Mouse (Mus musculus): ENCODE measurements around the gene Cdkal1.

Gene Cdkal1

DNA sequence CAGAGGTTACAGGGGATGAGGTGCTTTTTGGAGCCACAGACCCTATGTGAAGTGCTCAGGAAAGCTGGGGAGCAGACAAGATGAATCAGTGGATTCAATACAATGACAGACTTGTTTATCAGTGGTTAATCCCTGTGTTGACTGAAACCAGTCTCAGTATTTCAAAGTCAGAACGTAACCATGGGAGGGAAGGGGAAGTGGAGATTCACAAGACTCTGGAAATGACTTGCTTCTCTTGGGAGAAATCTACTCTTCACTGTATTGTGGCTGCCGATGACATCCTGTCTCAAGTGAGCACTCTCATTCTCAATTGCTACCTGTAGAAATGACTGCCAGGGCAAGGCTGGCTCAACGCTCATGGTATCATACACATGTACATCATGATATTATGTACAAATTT, 371.5 kb downstream of the Cdkal1 start:
- no peak for DNase-seq

DNA sequence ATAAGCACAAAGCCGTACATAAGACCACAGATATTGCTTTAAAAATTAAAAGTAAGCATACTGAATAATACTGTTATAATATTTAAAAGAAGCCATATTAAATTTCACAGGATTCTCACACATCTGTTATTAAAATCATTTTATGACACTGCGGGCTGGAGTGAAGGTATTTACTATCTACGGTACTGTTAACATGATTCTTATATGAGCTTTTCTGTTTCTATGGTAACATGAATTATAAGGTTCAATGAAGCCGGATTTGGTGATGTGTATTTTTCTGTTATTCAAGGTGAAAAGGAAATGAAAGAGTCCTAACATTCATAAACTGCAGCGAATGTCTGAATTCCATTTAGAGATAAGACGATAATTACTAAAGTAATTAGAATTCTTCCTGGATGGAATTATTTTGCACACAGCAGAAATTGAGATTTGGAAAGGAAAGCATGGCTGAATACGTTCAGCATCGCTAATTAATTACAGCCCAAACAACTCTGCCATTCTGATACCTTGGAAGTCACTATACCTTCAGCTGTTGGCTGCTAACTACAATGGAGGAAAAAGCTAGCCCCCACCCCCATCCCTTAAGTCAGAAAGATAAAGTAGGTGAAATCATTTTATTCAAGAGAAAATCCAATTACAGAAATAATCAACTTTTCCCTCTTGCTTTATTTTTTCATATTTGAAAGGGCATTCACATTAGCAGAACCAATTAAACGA, 373.2 kb downstream of the Cdkal1 start:
- no peak for DNase-seq

DNA sequence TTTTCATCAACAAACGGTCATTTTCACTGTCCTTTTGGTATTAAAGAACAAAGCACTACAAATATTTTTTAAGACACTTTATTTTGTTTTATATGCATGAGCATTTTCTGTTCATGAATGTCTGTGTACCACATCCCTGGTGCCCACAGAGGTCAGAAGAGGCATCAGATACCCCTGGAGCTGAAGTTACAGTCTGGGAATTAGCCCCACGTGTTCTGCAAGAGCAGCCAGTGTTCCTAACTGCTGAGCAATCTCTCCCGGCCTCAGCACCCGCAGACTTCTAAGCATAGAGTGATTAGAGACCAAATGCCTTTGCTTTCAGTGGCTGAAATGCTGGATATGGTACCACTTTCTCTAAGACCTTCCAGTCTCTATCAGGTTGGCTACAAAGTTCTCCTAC, 379.1 kb downstream of the Cdkal1 start:
- no peak for DNase-seq

DNA sequence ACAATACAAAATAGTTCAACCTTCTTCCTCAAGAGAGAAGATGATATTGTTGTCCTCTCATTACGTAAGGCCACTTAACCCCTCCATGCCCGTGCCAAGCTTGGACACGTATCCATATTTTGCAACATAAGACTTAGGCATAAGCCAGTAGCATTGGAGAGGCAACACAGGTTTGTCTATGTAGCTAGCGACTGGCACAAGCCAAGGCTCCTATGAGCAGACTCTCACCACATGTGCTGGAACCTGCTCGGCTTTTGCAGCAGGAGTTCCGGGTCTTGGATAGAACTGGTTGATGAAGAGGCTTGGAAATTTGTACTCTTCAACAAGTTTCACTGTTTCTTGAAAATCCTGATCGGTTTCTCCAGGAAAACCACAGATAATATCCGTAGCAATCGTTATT, 381.2 kb downstream of the Cdkal1 start:
- DNase-seq = no peak

DNA sequence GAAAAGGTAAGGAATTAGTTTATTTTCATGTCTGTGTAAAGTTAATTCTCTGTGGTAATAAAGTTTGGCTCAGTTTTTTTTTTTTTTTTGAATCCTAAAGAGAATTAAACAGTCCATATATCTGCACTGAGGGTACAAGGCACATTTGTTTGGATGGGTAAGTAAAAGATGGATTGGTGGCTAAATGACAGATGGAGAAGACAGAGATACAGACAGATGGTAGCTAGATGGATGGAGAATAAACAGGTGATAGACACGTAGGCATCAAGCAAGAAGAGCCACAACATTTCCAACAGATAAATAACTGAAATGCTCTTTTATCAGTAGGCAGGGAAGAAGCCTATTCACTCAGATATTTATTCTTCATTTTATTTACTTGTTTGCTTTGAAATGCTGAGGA, 381.7 kb downstream of the Cdkal1 start:
- DNase-seq = no peak

DNA sequence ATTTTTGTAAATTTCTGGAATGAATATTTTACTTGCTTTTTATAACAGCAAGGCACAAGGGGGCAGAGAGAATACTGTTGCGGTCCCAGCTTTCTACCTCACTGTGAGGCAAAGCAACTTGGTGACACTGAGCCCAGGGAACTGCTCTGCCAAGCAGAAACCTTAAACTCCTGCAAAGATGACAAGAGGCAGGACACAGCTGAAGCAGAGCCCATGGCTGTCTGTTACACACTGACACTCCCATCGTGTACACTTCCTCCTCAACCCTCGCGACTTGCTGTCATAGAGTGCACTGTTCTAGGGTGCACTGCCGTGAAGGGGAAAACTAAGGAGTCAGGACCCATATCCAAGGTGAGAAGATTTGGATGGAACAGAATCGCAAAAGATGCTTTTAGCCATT, 393.2 kb downstream of the Cdkal1 start:
- DNase-seq = no peak

DNA sequence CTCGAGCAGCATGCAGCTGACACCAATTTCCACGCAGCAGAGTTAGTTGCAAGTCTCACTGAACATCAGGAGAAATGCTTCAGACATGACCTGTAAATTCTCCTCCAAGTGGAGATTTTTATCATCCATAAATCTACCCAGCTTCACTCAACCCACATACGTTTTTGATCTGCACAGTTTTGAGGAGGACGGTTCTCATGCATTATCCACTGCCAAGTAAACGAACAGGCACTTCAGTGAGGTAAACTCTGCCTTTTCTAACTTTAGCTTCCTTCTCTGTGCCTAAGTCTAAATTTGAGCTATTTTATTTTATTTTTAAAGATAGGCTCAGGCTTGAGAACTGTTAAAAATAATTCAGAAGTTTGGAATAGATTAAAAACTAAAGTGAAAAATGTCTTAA, 394.7 kb downstream of the Cdkal1 start:
- DNase-seq = no peak

DNA sequence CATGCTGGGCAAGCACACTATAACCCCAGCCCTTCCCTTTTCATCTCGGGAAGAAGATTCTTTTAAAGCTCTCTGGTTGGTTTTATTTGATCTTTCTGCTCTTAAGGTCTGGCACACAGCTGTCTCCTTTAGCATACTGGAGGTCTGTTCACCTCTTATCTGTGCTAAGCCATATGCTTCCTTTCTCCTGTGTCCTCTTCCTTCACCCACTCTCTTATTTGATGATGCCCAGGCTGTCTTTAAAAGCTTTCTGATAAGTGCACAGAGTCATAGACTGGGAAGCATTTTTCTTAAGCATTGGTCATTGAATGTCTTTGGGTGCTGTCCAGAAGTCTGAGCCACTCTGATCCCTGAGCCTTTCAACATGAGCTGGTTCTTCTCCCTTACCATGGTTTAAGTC, 397.1 kb downstream of the Cdkal1 start:
- DNase-seq = no peak

DNA sequence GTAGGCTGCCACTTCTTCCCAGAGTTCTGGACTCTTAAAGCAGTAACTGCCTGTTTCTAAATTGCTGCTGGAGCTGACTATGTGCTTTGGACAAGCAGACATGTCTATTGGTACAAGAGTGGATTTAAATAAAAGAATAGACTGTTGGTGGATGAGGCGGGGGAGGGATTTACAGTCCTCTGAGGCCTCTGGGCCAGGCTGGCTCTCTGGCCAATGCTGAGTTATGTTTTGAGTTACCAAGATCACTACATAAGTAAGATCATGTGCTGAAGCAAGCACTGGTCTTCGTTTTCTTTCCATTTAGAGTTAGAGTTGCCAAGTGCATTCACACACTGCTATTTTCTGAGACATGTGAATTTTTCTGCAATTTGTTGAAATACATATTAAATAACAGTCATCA, 418.4 kb downstream of the Cdkal1 start:
- no peak for DNase-seq

DNA sequence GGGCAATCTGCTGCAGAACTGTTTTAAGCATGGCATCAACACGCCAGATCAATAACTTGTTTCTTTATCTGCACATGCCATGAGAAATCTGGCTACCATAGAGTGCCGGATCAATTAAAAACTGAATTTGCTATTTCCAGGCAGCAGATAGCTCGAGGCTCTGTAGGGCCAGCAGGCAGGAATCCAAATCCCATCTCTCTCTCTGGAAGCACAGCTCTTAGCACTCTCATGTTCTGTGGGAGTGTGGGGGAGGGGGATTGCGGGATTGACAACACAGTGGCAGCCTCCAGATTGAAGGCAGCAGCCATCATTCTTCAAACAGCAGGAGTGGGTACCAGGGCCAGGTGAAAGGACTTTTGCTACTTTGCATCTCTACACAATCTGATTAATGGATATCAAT, 420.7 kb downstream of the Cdkal1 start:
- DNase-seq = no peak

DNA sequence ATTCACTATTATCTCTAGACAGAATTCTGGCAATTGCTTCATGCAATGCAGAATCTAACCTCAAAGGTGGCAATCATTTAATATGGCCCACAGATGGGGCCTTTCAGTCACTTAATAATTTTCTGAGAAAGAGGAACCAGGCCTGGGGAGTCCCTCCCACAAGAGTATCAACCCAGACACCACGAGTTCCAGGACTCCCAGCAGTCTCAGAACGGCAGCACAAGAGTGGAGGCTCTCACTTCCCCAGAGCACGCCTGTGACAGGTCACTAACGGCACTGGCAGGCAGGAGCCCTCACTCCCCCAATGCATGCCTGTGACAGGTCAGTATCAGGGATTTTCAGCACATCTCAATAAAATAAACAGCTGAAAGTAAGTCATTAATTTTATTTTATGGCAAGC, 424.6 kb downstream of the Cdkal1 start:
- no peak for DNase-seq

DNA sequence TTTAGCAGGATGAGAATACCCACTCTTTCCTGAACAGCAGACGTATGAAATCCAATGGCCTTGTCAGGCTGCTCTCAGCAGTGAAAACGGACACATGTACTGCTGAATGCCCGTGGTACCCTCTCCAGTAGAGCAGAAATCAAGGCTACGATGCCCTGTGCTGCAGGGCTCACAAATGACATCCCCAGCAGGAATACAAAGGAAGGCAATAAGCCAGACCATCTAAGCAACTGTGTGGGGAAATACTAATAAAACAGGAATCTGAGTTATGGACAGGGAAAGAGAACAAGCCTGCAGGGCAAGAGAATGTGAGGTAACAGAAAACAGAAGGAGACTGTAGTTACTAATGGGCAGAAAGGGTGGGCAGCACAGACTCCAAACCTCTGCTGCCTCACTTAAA, 425.6 kb downstream of the Cdkal1 start:
- no peak for DNase-seq

DNA sequence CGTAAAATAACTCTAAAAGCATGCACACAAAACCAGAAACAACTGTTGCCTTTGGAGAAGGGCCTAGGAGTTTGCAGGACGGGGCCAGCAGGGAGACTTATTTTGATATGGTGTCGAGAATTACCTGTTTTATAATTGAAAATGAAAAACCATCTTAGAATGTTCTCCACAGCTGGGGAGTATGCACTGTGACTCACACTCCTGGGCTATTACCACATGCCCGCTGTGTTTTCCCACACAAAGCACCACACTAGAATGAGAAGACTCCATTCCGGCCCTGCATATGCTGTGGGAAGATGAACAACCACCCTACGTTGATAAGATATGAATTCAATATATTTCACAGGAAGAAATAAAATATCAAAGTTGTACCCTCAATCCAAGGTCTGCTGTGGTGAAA, 426.3 kb downstream of the Cdkal1 start:
- no peak for DNase-seq

DNA sequence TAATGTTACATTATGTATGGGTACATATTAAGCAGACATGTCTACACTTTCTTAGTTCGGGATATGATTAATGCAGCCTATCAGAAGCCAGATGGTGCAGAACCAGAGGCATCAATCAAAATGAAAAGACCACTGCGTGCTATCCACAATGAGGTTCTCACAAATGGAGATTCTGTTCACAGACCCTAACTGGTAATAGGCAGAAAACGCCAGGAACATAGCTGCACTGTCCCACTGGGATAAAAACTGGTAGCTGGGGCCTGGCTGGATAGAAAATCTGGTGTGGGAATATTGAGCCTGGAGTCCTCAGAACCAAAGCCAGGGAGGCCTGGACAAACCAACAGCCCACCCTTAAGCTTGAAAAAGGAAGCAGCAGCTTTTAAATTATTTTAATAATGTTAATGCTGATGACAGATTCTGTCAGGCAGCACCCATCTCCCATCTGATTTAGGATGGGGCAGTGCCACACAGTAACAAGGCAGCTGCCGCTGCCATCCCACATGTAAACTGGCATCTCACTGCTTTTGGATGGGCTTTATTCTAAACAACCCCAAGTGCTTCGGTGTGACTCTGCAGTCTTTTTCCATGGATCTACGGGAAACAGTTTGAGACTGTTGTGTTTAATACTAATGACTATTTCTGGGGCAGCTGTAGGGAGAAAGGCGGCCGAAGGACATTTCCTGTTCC, 438.9 kb downstream of the Cdkal1 start:
- no peak for DNase-seq

DNA sequence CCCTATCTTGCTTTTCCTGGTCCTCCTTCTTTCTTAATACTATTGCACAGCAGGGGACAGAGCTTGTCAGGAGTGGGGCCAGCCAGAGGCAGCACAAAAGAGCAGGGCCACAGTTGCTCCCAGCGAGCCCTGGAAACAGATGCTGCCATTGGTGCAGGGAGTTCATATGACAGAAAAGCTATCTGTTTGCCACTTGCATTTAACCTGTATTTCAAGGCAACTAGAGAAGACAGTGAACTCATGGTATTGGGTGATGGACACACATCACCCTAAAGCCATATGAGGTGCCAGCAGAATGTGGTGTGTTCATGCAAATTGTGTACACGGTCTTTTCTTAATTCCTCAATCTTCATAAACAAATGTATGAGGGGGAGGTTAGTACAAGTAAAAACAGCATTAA, 439.5 kb downstream of the Cdkal1 start:
- no peak for DNase-seq

DNA sequence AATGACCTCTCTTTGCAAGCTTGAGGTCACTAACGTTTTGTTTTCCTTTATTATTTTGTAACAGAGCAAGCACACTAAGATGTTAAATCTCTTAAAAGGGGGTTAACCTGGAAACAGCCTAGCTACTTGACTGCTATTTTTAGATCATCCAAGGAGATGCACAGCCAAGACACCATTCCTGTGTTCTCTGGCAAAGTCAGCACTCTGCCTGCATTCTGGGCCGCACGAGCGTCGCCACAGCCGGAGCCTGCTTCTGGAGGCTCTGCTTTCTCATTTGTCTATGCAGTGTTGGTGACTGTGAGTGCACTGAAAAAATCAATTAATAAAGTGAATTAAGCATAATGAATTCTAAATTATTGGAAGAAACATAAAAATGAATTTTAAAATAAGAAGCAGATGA, 440.6 kb downstream of the Cdkal1 start:
- no peak for DNase-seq

DNA sequence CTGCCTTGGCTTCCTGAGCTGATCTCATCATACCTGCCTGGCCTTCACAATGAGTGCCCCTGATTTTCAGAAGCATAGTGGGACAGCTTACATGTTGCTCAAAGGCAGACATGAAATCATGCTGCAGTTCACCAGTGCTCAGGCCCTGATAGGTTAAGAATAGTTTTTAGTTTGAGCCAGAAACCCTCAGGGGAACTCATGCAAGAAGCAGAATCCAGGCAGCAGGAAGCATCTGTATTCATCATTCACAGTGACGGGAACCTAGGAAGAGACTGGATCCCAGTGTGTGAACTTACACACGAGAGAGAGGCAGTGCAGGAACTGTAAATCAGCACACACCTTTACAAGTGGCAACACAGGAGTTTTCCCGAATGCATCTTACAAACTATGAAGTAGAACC, 441.0 kb downstream of the Cdkal1 start:
- DNase-seq = no peak

DNA sequence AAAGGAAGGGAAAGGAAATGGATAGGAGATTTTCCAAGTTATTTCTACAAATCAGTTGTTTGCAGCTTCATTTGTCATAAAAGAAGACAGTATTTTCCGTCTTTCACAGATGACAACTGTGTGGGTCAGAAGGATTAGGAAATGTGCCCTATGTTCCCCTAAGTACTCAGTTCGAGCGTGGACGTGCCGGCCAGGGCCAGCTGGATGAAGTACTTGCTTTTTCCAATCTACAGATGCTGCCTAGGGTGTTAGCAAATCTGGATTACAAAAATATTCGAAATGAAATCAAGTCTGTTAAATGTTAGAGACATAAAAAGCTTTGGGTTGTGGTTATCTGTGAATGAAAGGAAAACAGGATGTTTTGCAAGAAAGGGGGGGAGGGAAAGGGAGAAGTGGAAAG, 444.3 kb downstream of the Cdkal1 start:
- no peak for DNase-seq

DNA sequence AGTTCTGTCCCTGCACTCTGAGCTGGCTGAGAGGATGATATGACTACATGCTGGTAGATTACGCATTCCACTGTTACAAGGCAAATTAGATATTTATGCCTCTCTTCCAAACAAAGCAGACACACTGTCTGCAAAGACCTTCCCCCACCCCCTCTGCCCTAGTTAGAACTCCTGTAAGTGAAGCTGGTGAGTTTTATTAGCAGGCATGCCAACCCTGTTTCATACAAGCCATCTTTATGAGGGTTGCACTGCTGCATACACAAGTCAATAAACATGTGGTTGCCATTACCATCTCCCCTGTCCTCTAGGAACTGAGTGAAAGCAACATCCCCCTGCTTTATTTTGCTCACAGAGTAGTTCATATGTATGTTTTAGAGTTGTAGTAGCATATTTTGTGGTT, 447.9 kb downstream of the Cdkal1 start:
- no peak for DNase-seq

DNA sequence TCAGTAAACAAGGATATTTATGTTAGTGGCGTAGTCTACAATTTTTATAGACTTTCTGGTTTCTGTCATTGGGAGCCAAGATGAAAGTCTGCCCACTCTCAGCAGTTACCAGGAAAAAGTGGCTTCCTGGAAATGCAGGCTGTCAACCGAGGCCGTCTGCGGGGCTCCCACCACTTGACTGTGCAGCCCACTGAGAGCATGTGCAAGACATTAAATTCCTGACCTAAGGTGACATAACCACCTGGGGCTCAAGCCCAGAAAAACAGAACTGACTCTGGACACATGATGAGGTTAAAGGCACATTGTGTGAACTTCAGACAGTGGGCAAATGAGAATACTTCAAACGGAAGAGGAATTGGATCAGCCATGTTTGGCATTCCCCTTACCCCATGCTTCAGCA, 450.2 kb downstream of the Cdkal1 start:
- DNase-seq = no peak

DNA sequence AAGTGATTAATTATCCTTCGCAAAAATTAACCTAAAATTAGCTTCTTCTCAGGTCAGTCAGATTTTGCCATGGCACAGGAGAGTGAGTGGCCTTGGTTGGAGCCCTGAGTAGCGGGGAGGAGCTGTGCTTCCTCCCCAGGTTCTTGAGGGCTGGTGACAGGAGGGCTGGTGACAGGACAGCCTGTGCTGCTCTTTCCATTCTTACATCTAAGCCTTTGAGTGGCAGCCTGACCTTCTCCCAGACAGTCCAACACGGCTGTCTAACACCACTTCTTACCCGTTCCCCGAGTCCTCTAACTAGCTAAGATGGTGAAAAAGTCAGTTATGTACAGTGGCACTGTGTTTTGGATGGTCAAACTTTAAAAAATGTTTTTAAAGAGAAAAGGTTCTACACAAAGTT, 452.3 kb downstream of the Cdkal1 start:
- DNase-seq = no peak

DNA sequence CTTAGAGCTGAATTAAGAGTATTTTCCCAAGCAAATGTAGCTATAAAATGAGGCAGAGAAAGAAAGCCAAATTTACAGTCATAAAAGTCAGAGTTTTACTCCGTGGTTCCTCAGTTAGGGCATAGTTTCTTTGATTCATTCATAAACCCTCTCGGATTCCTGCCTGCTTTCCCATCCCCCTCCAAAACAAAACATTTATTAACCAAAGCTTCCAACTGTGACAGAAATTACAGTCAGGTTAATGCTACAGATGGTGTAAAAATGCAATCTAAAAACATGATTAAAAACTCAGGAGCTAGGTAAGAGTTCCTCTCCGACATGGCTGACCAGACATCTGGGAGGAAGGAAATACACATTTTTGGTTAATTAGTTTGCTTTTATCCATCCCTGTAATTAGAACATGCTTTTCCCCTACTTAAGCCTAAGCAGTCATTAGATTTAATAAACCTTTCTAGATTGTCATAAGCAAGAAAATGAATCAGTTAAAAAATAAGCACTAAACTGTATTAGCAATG, 452.9 kb downstream of the Cdkal1 start:
- no peak for DNase-seq

DNA sequence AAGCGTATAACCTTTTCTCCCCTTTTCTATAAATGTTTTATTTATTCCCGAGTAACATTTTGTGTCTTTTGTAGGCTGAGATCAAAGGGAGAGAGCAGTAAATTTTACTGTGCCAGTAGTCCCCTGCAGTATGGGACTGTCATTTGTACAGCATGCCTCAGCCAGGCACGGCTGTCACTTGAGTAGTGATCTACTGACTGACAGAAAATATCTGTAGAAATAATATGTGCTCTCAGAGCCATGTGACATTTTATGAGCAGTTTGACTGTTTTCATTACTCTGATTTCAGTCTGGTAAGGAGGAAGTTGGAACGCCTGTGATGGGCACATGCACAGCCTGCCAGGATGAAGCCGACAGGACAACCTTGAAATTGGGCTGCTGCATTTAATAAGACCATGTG, 455.6 kb downstream of the Cdkal1 start:
- no peak for DNase-seq

DNA sequence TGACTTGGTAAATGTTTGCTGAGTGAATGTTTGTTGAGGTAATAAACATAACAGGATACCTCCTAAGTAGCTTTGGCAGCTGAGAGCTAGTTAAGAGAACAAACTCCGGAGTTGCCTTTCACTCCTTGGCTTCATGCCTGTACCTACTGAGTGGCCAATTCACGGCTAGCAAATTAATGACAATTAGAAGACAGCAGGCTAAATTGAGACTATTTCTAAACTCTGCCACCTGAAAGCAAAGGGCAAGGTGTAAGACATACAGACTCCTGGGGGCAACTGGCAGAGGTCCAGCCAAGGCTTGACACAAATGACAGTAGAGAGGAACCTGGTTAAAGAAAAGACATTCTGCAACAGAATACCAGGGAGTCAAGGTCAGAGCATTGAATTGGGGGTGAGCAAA, 457.0 kb downstream of the Cdkal1 start:
- DNase-seq = no peak

DNA sequence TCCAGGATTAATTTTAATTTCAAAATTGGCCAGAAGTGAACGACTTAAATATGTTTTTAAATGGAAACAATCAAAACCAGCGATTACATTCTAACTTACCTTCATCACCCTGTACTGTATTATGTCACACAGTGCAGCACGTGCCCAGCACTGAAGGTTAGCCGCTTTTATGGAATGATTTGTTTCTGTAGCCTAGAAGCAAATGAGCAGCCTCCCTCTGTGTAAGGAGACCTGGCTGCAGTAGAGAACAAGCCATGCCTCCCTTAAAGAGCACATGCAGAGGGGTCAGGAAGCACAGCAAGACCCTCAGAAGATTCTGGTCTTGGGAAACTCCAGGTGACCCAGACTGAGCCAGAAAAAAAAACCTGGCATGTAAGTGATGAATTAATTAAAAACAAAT, 459.8 kb downstream of the Cdkal1 start:
- no peak for DNase-seq

Measured in cerebellum, adult 11 months (tissue).